Mouse (Mus musculus) E14TG2a.4 (cell line): Measurements from ENCODE around the gene Fli1.

Source experiments
- H3K27me3 ChIP-seq: 2 replicates; pipeline ENCODE4 v1.6.1; 2014; ENCODE audit warnings: low read length, control low read depth; ENCODE audit not compliant: insufficient read depth
- H3K36me3 ChIP-seq: 2 replicates; pipeline ENCODE4 v1.6.1; 2014; ENCODE audit warnings: low read length, control low read depth; ENCODE audit not compliant: insufficient read depth
- H3K4me1 ChIP-seq: replicated peaks from 2 replicates; pipeline ENCODE4 v1.6.1; 2014; ENCODE audit warnings: low read depth, low read length, control low read depth
- H3K4me3 ChIP-seq: replicated peaks from 2 replicates; pipeline ENCODE4 v1.5.1; 2014; ENCODE audit warnings: mild to moderate bottlenecking, low read length
- H3K9me3 ChIP-seq: 2 replicates; pipeline ENCODE4 v1.6.1; 2014; ENCODE audit warnings: low read length, control low read depth
- CTCF ChIP-seq: conservative IDR thresholded peaks from 2 replicates; pipeline ENCODE4 v1.5.1; 2014; ENCODE audit warnings: low read length
- NANOG ChIP-seq: IDR thresholded peaks from 2 replicates; pipeline ENCODE4 v1.6.1; 2014; ENCODE audit warnings: borderline replicate concordance, low read length, mixed read lengths
- POU5F1 ChIP-seq: IDR thresholded peaks from 2 replicates; pipeline ENCODE4 v1.6.1; 2014; ENCODE audit warnings: low read length, borderline replicate concordance

Gene Fli1

GRCm38 (mm10) chr9:32522536-32523245 is 20.0 kb downstream of the Fli1 start:
- Histone ChIP-seq H3K9me3 (no peaks in the 10 kb centered on the region), H3K4me1 (peaks cover 20% of the 10 kb centered on the region), H3K27me3 (peaks cover 27% of the 10 kb centered on the region), H3K4me3 (no peak overlapping the region), H3K36me3 (no peaks in the 10 kb centered on the region)
- no peak for TF ChIP-seq POU5F1

GRCm38 (mm10) chr9:32521331-32521730 is 21.3 kb downstream of the Fli1 start:
- peaks cover 33% of the 10 kb centered on the region for H3K27me3 ChIP-seq
- H3K36me3 ChIP-seq: no peaks in the 10 kb centered on the region
- H3K4me1 ChIP-seq: peaks cover 20% of the 10 kb centered on the region
- H3K9me3 ChIP-seq: no peaks in the 10 kb centered on the region
- no peak for TF ChIP-seq CTCF
- TF ChIP-seq POU5F1: no peak
- TF ChIP-seq NANOG: no peak
- no peak overlapping the region for H3K4me3 ChIP-seq

GRCm38 (mm10) chr9:32520821-32521220 is 21.8 kb downstream of the Fli1 start:
- no peaks in the 10 kb centered on the region for H3K9me3 ChIP-seq
- TF ChIP-seq CTCF (no peak), POU5F1 (no peak), NANOG (no peak)
- H3K36me3 ChIP-seq: no peaks in the 10 kb centered on the region
- H3K4me1 ChIP-seq: peaks cover 20% of the 10 kb centered on the region
- H3K27me3 ChIP-seq: peaks cover 33% of the 10 kb centered on the region
- no peak overlapping the region for H3K4me3 ChIP-seq

- Histone ChIP-seq H3K36me3 (no peaks in the 10 kb centered on the region), H3K4me3 (peak overlapping the region; percentile 65), H3K27me3 (peaks cover 28% of the 10 kb centered on the region), H3K4me1 (peaks cover 20% of the 10 kb centered on the region), H3K9me3 (no peaks in the 10 kb centered on the region)
- TF ChIP-seq NANOG (no peak), POU5F1 (no peak), CTCF (no peak)
These were observed 23.3 kb downstream of the Fli1 start for GRCm38 (mm10) chr9:32519101-32520051.

GRCm38 (mm10) chr9:32518351-32519075 is 24.1 kb downstream of the Fli1 start:
- TF ChIP-seq NANOG (no peak), CTCF (no peak)
- Histone ChIP-seq H3K9me3 (no peaks in the 10 kb centered on the region), H3K36me3 (no peaks in the 10 kb centered on the region), H3K4me3 (peak overlapping the region; percentile 65), H3K27me3 (peaks cover 33% of the 10 kb centered on the region), H3K4me1 (peaks cover 20% of the 10 kb centered on the region)

GRCm38 (mm10) chr9:32516691-32517090 is 26.0 kb downstream of the Fli1 start:
- no peaks in the 10 kb centered on the region for H3K36me3 ChIP-seq
- peaks cover 18% of the 10 kb centered on the region for H3K4me1 ChIP-seq

GRCm38 (mm10) chr9:32515894-32516686 is 26.6 kb downstream of the Fli1 start:
- Histone ChIP-seq H3K9me3 (no peaks in the 10 kb centered on the region), H3K27me3 (peaks cover 28% of the 10 kb centered on the region), H3K4me1 (peaks cover 18% of the 10 kb centered on the region), H3K4me3 (no peak overlapping the region), H3K36me3 (no peaks in the 10 kb centered on the region)
- TF ChIP-seq CTCF: no peak
- TF ChIP-seq POU5F1: no peak
- no peak for TF ChIP-seq NANOG

More at GRCm38 (mm10) chr9:32516691-32517090, 26.0 kb downstream of the Fli1 start:
- no peaks in the 10 kb centered on the region for H3K9me3 ChIP-seq
- TF ChIP-seq NANOG (no peak), POU5F1 (no peak)
- H3K4me3 ChIP-seq: no peak overlapping the region
- H3K27me3 ChIP-seq: peaks cover 33% of the 10 kb centered on the region
